Mouse (Mus musculus) MEL (cell line): Measurements from ENCODE around the gene Srprb. TPM values are rescaled to one million over a fixed set of nuclear protein-coding genes. Genes with fewer than 3 reads are reported as not detected.

Source experiments
- DNase-seq: peaks from one replicate; pipeline ENCODE4 v3.0.0; 2011; ENCODE audit warnings: low read depth, low spot score
- H3K27ac ChIP-seq: 2 replicates; pipeline ENCODE4 v1.5.1; 2012; ENCODE audit warnings: low read depth, mild to moderate bottlenecking, control low read depth, low read length, moderate library complexity; ENCODE audit not compliant: control insufficient read depth
- H3K27me3 ChIP-seq, 2 experiments: fragments of 150-350 bp in 1 of 2; sonication (generic) in 1 of 2; 2 replicates each; pipeline ENCODE4 v1.6.1; 2012; ENCODE audit warnings: low read length in 2 of 2, mild to moderate bottlenecking in 2 of 2, improper control_type of control experiment in 1 of 2, moderate library complexity in 1 of 2; ENCODE audit not compliant: insufficient read depth in 2 of 2, control insufficient read depth in 1 of 2
- H3K36me3 ChIP-seq, 2 experiments: 2 replicates each; pipeline ENCODE4 v1.6.1; 2012 to 2014; ENCODE audit warnings: low read length in 2 of 2, improper control_type of control experiment in 1 of 2, inconsistent platforms in 1 of 2, mild to moderate bottlenecking in 1 of 2; ENCODE audit not compliant: insufficient read depth in 2 of 2, control insufficient read depth in 1 of 2
- H3K4me1 ChIP-seq, 2 experiments: fragments of 150-350 bp in 1 of 2; sonication (generic) in 1 of 2; 2 replicates each; pipeline ENCODE4 v1.6.1; 2012; ENCODE audit warnings: low read length in 2 of 2, improper control_type of control experiment in 1 of 2, mild to moderate bottlenecking in 1 of 2; ENCODE audit not compliant: insufficient read depth in 2 of 2, control insufficient read depth in 1 of 2
- H3K4me3 ChIP-seq, 2 experiments: fragments of 150-350 bp in 1 of 2; sonication (generic) in 1 of 2; 2 replicates each; pipeline ENCODE4 v1.5.1; 2012; ENCODE audit warnings: low read depth in 2 of 2, low read length in 2 of 2, mild to moderate bottlenecking in 2 of 2, moderate library complexity in 2 of 2, control low read depth in 1 of 2, improper control_type of control experiment in 1 of 2; ENCODE audit not compliant: control insufficient read depth in 1 of 2, insufficient read depth in 1 of 2
- H3K79me2 ChIP-seq: 2 replicates; pipeline ENCODE4 v1.6.1; 2012; ENCODE audit warnings: mild to moderate bottlenecking, low read length, moderate library complexity; ENCODE audit not compliant: control insufficient read depth, poor library complexity, insufficient read depth
- H3K9ac ChIP-seq: 2 replicates; pipeline ENCODE4 v1.6.1; 2012; ENCODE audit warnings: low read depth, mild to moderate bottlenecking, control low read depth, low read length, moderate library complexity; ENCODE audit not compliant: control insufficient read depth, poor library complexity, severe bottlenecking
- H3K9me3 ChIP-seq: fragments of 150-350 bp; sonication (generic); replicated peaks from 2 replicates; pipeline ENCODE4 v1.6.1; 2012; ENCODE audit warnings: mild to moderate bottlenecking, low read length, improper control_type of control experiment, moderate library complexity; ENCODE audit not compliant: insufficient read depth
- BHLHE40 ChIP-seq: IDR thresholded peaks from 2 replicates; pipeline ENCODE4 v1.6.1; 2012; ENCODE audit warnings: low read depth, mild to moderate bottlenecking, inconsistent platforms, low read length, improper control_type of control experiment, borderline replicate concordance
- CHD1 ChIP-seq: IDR thresholded peaks from 2 replicates; pipeline ENCODE4 v1.6.1; 2012; ENCODE audit warnings: low read depth, mild to moderate bottlenecking, inconsistent platforms, low read length, improper control_type of control experiment
- CTCF ChIP-seq, 3 experiments: IDR thresholded peaks in 2 of 3; conservative IDR thresholded peaks in 1 of 3; 2 replicates each; pipeline ENCODE4 v1.5.1; 2011 to 2012; ENCODE audit warnings: low read length in 3 of 3, low read depth in 2 of 3, mild to moderate bottlenecking in 2 of 3, improper control_type of control experiment in 1 of 3, inconsistent platforms in 1 of 3, mixed read lengths in 1 of 3, moderate library complexity in 1 of 3; ENCODE audit not compliant: control insufficient read depth in 1 of 3, insufficient read depth in 1 of 3, poor library complexity in 1 of 3, severe bottlenecking in 1 of 3
- EP300 ChIP-seq, 2 experiments: IDR thresholded peaks; 2 replicates each; pipeline ENCODE4 v1.6.1; 2011; ENCODE audit warnings: improper control_type of control experiment in 2 of 2, low read length in 2 of 2, low read depth in 1 of 2, mild to moderate bottlenecking in 1 of 2
- GABPA ChIP-seq: IDR thresholded peaks from 2 replicates; pipeline ENCODE4 v1.6.1; 2012; ENCODE audit warnings: low read depth, mild to moderate bottlenecking, inconsistent platforms, low read length, improper control_type of control experiment, moderate library complexity
- KAT2A ChIP-seq: conservative IDR thresholded peaks from 2 replicates; pipeline ENCODE4 v1.6.1; 2012; ENCODE audit warnings: low read depth, low read length, improper control_type of control experiment, inconsistent platforms
- MAFK ChIP-seq: IDR thresholded peaks from 2 replicates; pipeline ENCODE4 v1.6.1; 2011; ENCODE audit warnings: low read depth, mild to moderate bottlenecking, low read length, improper control_type of control experiment, borderline replicate concordance
- MXI1 ChIP-seq: IDR thresholded peaks from 2 replicates; pipeline ENCODE4 v1.6.1; 2011; ENCODE audit warnings: mild to moderate bottlenecking, low read depth, low read length, improper control_type of control experiment
- MYC ChIP-seq: IDR thresholded peaks from 2 replicates; pipeline ENCODE4 v1.6.1; 2011; ENCODE audit warnings: low read depth, mild to moderate bottlenecking, low read length, improper control_type of control experiment, moderate library complexity
- NRF1 ChIP-seq: IDR thresholded peaks from 2 replicates; pipeline ENCODE4 v1.6.1; 2014; ENCODE audit warnings: low read depth, mild to moderate bottlenecking, inconsistent platforms, low read length, improper control_type of control experiment, moderate library complexity; ENCODE audit not compliant: poor library complexity, insufficient read depth, severe bottlenecking
- RAD21 ChIP-seq: IDR thresholded peaks from 2 replicates; pipeline ENCODE4 v1.6.1; 2011; ENCODE audit warnings: mild to moderate bottlenecking, low read depth, low read length, improper control_type of control experiment
- SMC3 ChIP-seq: IDR thresholded peaks from 2 replicates; pipeline ENCODE4 v1.6.1; 2011; ENCODE audit warnings: low read depth, low read length, improper control_type of control experiment
- TAL1 ChIP-seq: IDR thresholded peaks from 2 replicates; pipeline ENCODE4 v1.6.1; 2012; ENCODE audit warnings: mild to moderate bottlenecking, inconsistent platforms, low read length, moderate library complexity, mixed read lengths
- ZC3H11A ChIP-seq: IDR thresholded peaks from 2 replicates; pipeline ENCODE4 v1.6.1; 2012; ENCODE audit warnings: low read depth, mild to moderate bottlenecking, inconsistent platforms, low read length, improper control_type of control experiment
- ZMIZ1 ChIP-seq: IDR thresholded peaks from 2 replicates; pipeline ENCODE4 v1.6.1; 2012; ENCODE audit warnings: low read depth, mild to moderate bottlenecking, inconsistent platforms, low read length, improper control_type of control experiment, moderate library complexity
- polyA plus RNA-seq, 2 experiments: library from polyadenylated mRNA; stranded (reverse) in 1 of 2; unstranded in 1 of 2; fragments of >175 nt in 1 of 2; fragments of >200 nt in 1 of 2; gene quantifications; 2 replicates each; pipeline versions ENCODE4 v1.2.1 to v1.2.4; 2012; ENCODE audit warnings: low replicate concordance in 2 of 2, low read depth in 1 of 2; ENCODE audit not compliant: insufficient read length in 2 of 2, insufficient read depth in 1 of 2, missing spikeins in 1 of 2
- total RNA-seq: library from RNA; depleted of rRNA; stranded (reverse); fragments of 300-350 nt; gene quantifications from 2 replicates; pipeline ENCODE4 v1.2.3, GENCODE M21; 2012

The Srprb gene
- total and polyA plus RNA-seq, 3 experiments: 71.5 to 85.0 TPM; not detected in 1

DNA sequence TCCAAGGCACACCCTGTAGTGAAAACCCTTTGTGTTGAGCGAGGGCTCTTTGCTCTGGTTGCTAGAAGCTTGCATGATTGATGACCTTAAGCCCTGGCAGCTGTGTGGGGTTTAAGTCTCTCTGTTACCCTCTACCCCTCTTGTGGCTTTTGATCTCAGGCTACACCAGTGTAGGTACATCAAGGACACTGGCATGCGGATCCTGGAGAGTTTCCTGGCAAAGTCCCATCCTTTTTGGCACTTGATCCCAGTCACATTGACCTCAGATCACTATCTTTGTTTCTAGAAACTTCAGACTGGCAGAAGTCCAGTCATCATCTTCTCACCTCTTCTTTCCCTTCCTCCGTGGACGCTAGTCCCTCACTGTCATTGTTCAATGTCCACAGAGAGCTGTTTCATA, 46.7 kb upstream of the Srprb start:
- no peak for TF ChIP-seq MAFK
- no peak for TF ChIP-seq ZMIZ1
- TF ChIP-seq ZC3H11A: no peak
- TF ChIP-seq TAL1: no peak
- no peak for TF ChIP-seq RAD21
- no peak for TF ChIP-seq MXI1
- no peak for TF ChIP-seq SMC3
- no peak for TF ChIP-seq GABPA
- Histone ChIP-seq H3K27ac (no peak overlapping the region), H3K27me3 (no peaks in the 10 kb centered on the region; a peak in 2 of 4 replicates), H3K36me3 (no peaks in the 10 kb centered on the region), H3K79me2 (no peaks in the 10 kb centered on the region), H3K4me1 (no peaks in the 10 kb centered on the region), H3K4me3 (no peak overlapping the region), H3K9me3 (no peaks in the 10 kb centered on the region), H3K9ac (no peak overlapping the region)
- DNase-seq: no peak

DNA sequence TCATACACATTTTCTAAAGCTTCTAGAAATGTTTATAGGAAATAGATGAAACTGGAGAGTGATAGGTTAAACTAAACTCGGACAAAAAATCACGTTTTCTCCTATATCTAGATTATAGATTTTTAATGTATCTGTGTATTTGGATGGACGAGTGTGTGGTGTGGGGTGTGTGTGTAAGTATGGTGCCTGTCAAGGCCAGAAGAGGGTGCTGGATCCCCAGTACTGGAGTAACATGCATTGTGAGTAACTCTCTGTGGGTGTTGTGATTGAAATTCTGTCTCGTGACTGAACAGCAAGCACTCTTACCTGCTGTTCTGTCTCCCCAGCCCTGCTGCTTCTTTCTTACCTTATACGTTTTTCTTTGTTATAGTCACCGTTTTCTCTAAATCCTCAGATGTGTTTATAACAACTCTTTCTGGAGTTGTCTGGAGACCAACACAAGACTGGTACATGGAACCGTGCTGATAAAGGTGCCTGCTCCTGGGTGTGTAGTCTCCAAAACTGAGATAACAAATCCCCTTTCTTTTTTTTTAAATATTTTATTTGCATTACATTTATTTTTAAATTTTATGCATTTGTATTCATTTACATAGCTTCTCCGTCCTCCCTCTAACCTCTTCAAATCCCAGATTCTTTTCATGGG, 44.7 kb upstream of the Srprb start:
- H3K9me3 ChIP-seq: no peaks in the 10 kb centered on the region
- no peak for TF ChIP-seq NRF1
- TF ChIP-seq BHLHE40: no peak
- TF ChIP-seq CTCF (IDR thresholded peaks at IDR 0.05 in 2 of 3, conservative IDR thresholded peaks at IDR 0.05 in 1 of 3; ENCODE audit: control insufficient read depth in 1 of 3, insufficient read depth in 1 of 3, low read depth in 2 of 3, low read length in 3 of 3, poor library complexity in 1 of 3, severe bottlenecking in 1 of 3): peak in 1 of 3 experiments; percentile 9; a peak in 1 of 6 replicates
- no peak for TF ChIP-seq KAT2A
- TF ChIP-seq SMC3: peak; percentile 5; the same call in 1 of the 2 replicates
- TF ChIP-seq EP300 (IDR thresholded peaks at IDR 0.05; ENCODE audit: low read depth in 1 of 2, low read length in 2 of 2): no peak
- peak; percentile 9; the same call in 1 of the 2 replicates for TF ChIP-seq RAD21
- no peak for TF ChIP-seq MYC
- no peak for TF ChIP-seq CHD1

More for the DNA sequence above, 44.7 kb upstream of the Srprb start:
- Histone ChIP-seq H3K27me3 (no peaks in the 10 kb centered on the region; a peak in 1 of 4 replicates), H3K9ac (no peak overlapping the region), H3K79me2 (no peaks in the 10 kb centered on the region), H3K4me3 (no peak overlapping the region), H3K36me3 (no peaks in the 10 kb centered on the region), H3K27ac (no peak overlapping the region), H3K4me1 (no peaks in the 10 kb centered on the region)
- peak; percentile 10 for DNase-seq
